Mouse (Mus musculus): ENCODE measurements around the gene Abcb10.

The Abcb10 gene

GRCm38 (mm10) chr8:123953686-123954085, 29.2 kb downstream of the Abcb10 start:
- H3K4me1 ChIP-seq (replicated peaks; ENCODE audit: low read depth, low read length), result peaks cover 28% of the 10 kb centered on the region
- H3K36me3 ChIP-seq (ENCODE audit: insufficient read depth, low read length), result peaks cover 39% of the 10 kb centered on the region
- no peaks in the 10 kb centered on the region for H3K27me3 ChIP-seq (ENCODE audit: insufficient read depth, low read length)
- no peak overlapping the region for H3K4me3 ChIP-seq (replicated peaks; ENCODE audit: low read length)
- H3K9me3 ChIP-seq (ENCODE audit: low read length), result no peaks in the 10 kb centered on the region
- TF ChIP-seq NANOG (IDR thresholded peaks at IDR 0.05; ENCODE audit: borderline replicate concordance, low read length) (no peak), CTCF (conservative IDR thresholded peaks at IDR 0.05; ENCODE audit: low read length) (no peak), POU5F1 (IDR thresholded peaks at IDR 0.05; ENCODE audit: borderline replicate concordance, low read length) (no peak)

GRCm38 (mm10) chr8:123950077-123950802, 32.7 kb downstream of the Abcb10 start:
- peak overlapping the region; percentile 99 for H3K4me3 ChIP-seq (replicated peaks; ENCODE audit: low read length)
- H3K9me3 ChIP-seq (ENCODE audit: low read length), result no peaks in the 10 kb centered on the region
- no peaks in the 10 kb centered on the region for H3K27me3 ChIP-seq (ENCODE audit: insufficient read depth, low read length)
- H3K4me1 ChIP-seq (replicated peaks; ENCODE audit: low read depth, low read length), result peaks cover 25% of the 10 kb centered on the region
- H3K36me3 ChIP-seq (ENCODE audit: insufficient read depth, low read length), result peaks cover 40% of the 10 kb centered on the region
- TF ChIP-seq NANOG (IDR thresholded peaks at IDR 0.05; ENCODE audit: borderline replicate concordance, low read length) (no peak), CTCF (conservative IDR thresholded peaks at IDR 0.05; ENCODE audit: low read length) (peak; percentile 81)

GRCm38 (mm10) chr8:123949686-123949986, 33.3 kb downstream of the Abcb10 start:
- no peaks in the 10 kb centered on the region for H3K27me3 ChIP-seq (ENCODE audit: insufficient read depth, low read length)
- H3K36me3 ChIP-seq (ENCODE audit: insufficient read depth, low read length), result peaks cover 45% of the 10 kb centered on the region
- H3K4me3 ChIP-seq (replicated peaks; ENCODE audit: low read length), result peak overlapping the region; percentile 99
- H3K4me1 ChIP-seq (replicated peaks; ENCODE audit: low read depth, low read length), result peaks cover 25% of the 10 kb centered on the region
- H3K9me3 ChIP-seq (ENCODE audit: low read length), result no peaks in the 10 kb centered on the region
- TF ChIP-seq POU5F1 (IDR thresholded peaks at IDR 0.05; ENCODE audit: borderline replicate concordance, low read length), result no peak
- no peak for TF ChIP-seq CTCF (conservative IDR thresholded peaks at IDR 0.05; ENCODE audit: low read length)
- TF ChIP-seq NANOG (IDR thresholded peaks at IDR 0.05; ENCODE audit: borderline replicate concordance, low read length), result no peak

- peak within 1 kb of the TSS; percentile 99 for H3K4me3 ChIP-seq (replicated peaks; ENCODE audit: low read length)
- H3K36me3 ChIP-seq (ENCODE audit: insufficient read depth, low read length), result peaks cover 44% of the 10 kb centered on the region
- TF ChIP-seq NANOG (IDR thresholded peaks at IDR 0.05; ENCODE audit: borderline replicate concordance, low read length) (no peak), CTCF (conservative IDR thresholded peaks at IDR 0.05; ENCODE audit: low read length) (no peak), POU5F1 (IDR thresholded peaks at IDR 0.05; ENCODE audit: borderline replicate concordance, low read length) (no peak)
- no peaks in the 10 kb centered on the region for H3K27me3 ChIP-seq (ENCODE audit: insufficient read depth, low read length)
- peaks cover 25% of the 10 kb centered on the region for H3K4me1 ChIP-seq (replicated peaks; ENCODE audit: low read depth, low read length)
- no peaks in the 10 kb centered on the region for H3K9me3 ChIP-seq (ENCODE audit: low read length)
Measured at GRCm38 (mm10) chr8:123948942-123949685, 33.8 kb downstream of the Abcb10 start, which contains the start of gene Nup133. Nup133 (minus strand) TSS chr8:123949265.

- Histone ChIP-seq H3K4me1 (replicated peaks; ENCODE audit: low read depth, low read length) (peaks cover 4% of the 10 kb centered on the region; the same call in 1 of the 2 replicates), H3K4me3 (replicated peaks; ENCODE audit: low read length) (no peak overlapping the region), H3K36me3 (ENCODE audit: insufficient read depth, low read length) (peaks cover 95% of the 10 kb centered on the region), H3K27me3 (ENCODE audit: insufficient read depth, low read length) (no peaks in the 10 kb centered on the region), H3K9me3 (ENCODE audit: low read length) (no peaks in the 10 kb centered on the region)
- TF ChIP-seq CTCF (conservative IDR thresholded peaks at IDR 0.05; ENCODE audit: low read length) (no peak), NANOG (IDR thresholded peaks at IDR 0.05; ENCODE audit: borderline replicate concordance, low read length) (no peak), POU5F1 (IDR thresholded peaks at IDR 0.05; ENCODE audit: borderline replicate concordance, low read length) (no peak)
Measured at GRCm38 (mm10) chr8:123929026-123929425, 53.9 kb downstream of the Abcb10 start.

- H3K4me3 ChIP-seq (replicated peaks; ENCODE audit: low read length), result no peak overlapping the region
- TF ChIP-seq CTCF (conservative IDR thresholded peaks at IDR 0.05; ENCODE audit: low read length) (no peak), POU5F1 (IDR thresholded peaks at IDR 0.05; ENCODE audit: borderline replicate concordance, low read length) (no peak), NANOG (IDR thresholded peaks at IDR 0.05; ENCODE audit: borderline replicate concordance, low read length) (no peak)
- H3K9me3 ChIP-seq (ENCODE audit: low read length), result no peaks in the 10 kb centered on the region
- no peaks in the 10 kb centered on the region for H3K27me3 ChIP-seq (ENCODE audit: insufficient read depth, low read length)
- H3K4me1 ChIP-seq (replicated peaks; ENCODE audit: low read depth, low read length), result peaks cover 4% of the 10 kb centered on the region; the same call in 1 of the 2 replicates
- peaks cover 95% of the 10 kb centered on the region for H3K36me3 ChIP-seq (ENCODE audit: insufficient read depth, low read length)
Measured at GRCm38 (mm10) chr8:123925671-123926070, 57.3 kb downstream of the Abcb10 start.

- H3K4me1 ChIP-seq (replicated peaks; ENCODE audit: low read depth, low read length), result peaks cover 4% of the 10 kb centered on the region; the same call in 1 of the 2 replicates
- TF ChIP-seq CTCF (conservative IDR thresholded peaks at IDR 0.05; ENCODE audit: low read length) (peak; percentile 91), POU5F1 (IDR thresholded peaks at IDR 0.05; ENCODE audit: borderline replicate concordance, low read length) (no peak)
- no peaks in the 10 kb centered on the region for H3K27me3 ChIP-seq (ENCODE audit: insufficient read depth, low read length)
- H3K4me3 ChIP-seq (replicated peaks; ENCODE audit: low read length), result no peak overlapping the region
- peaks cover 95% of the 10 kb centered on the region for H3K36me3 ChIP-seq (ENCODE audit: insufficient read depth, low read length)
- H3K9me3 ChIP-seq (ENCODE audit: low read length), result no peaks in the 10 kb centered on the region
Measured at GRCm38 (mm10) chr8:123924719-123925118, 58.2 kb downstream of the Abcb10 start.

- TF ChIP-seq CTCF (conservative IDR thresholded peaks at IDR 0.05; ENCODE audit: low read length) (no peak), POU5F1 (IDR thresholded peaks at IDR 0.05; ENCODE audit: borderline replicate concordance, low read length) (no peak), NANOG (IDR thresholded peaks at IDR 0.05; ENCODE audit: borderline replicate concordance, low read length) (no peak)
- Histone ChIP-seq H3K9me3 (ENCODE audit: low read length) (no peaks in the 10 kb centered on the region), H3K36me3 (ENCODE audit: insufficient read depth, low read length) (peaks cover 100% of the 10 kb centered on the region), H3K4me3 (replicated peaks; ENCODE audit: low read length) (no peak overlapping the region), H3K27me3 (ENCODE audit: insufficient read depth, low read length) (no peaks in the 10 kb centered on the region), H3K4me1 (replicated peaks; ENCODE audit: low read depth, low read length) (no peaks in the 10 kb centered on the region)
Measured at GRCm38 (mm10) chr8:123914635-123915034, 68.3 kb downstream of the Abcb10 start.
